Mouse (Mus musculus): ENCODE measurements around the gene Btg4. TPM values are rescaled to one million over a fixed set of nuclear protein-coding genes. Genes with fewer than 3 reads are reported as not detected.
A peak's percentile ranks its signal among the peaks of the same experiment; 100 is the strongest.
"Not testable (repeated sequence)": the region's sequence is repeated elsewhere in the genome, so short reads cannot be mapped to it uniquely, and the experiment has no call there.

The Btg4 gene
- polyA plus RNA-seq, 1 experiment from 2014 or later: not detected

DNA sequence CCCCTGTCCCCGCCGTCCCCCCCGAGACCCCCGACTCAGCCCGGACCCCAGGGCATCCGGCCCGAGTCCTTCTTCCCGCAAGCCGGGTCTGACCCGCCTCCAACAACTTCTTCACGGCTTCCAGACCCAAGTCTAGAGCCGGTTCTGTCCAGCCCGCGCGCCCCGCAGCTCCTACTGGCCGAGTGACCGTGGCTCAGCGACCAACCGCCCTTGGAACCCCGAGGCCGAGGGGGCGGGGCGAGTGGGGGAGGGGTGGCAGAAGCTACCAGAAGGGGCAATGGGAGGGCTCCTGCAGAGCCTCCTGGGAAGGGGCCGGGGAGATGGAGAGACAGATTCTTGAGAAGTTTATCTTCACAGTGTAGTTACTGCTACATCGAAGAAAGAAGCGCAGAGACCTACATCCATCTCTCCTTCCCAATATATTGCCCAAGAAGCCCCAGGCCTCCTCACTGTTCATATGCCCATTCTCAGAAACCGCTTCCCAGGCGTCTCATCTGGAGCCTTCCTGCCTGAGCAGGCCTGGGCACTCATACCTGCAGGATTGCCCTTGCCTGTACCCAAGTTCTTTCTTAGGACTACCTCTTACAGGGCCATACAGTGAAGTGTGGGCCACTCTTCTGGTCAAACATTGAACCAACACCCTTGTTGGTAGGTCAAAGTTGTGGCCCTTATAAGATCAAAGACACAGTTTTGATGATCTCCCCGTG, 43.3 kb downstream of the Btg4 start:
- Histone ChIP-seq H3K27me3 (ENCODE audit: insufficient read depth, low read length) (no peaks in the 10 kb centered on the region), H3K4me2 (ENCODE audit: low read length) (peak overlapping the region; percentile 96), H3K27ac (no peak overlapping the region), H3K36me3 (ENCODE audit: insufficient read depth, low read length) (no peaks in the 10 kb centered on the region), H3K4me1 (replicated peaks; ENCODE audit: insufficient read depth, low read length) (peaks cover 8% of the 10 kb centered on the region; the same call in 1 of the 2 replicates), H3K9me3 (replicated peaks; ENCODE audit: low read length) (no peaks in the 10 kb centered on the region), H3K9ac (ENCODE audit: low read depth, low read length) (peak overlapping the region; percentile 50), H3K4me3 (replicated peaks; ENCODE audit: low read depth, low read length) (peak overlapping the region; percentile 46)
- DNase-seq (ENCODE audit: low spot score): peak; percentile 67
- TF ChIP-seq CTCF (IDR thresholded peaks at IDR 0.05; ENCODE audit: low read depth): no peak
- peak; percentile 82 for ATAC-seq (replicated peaks; ENCODE audit: low FRiP score, low read depth)
- WGBS: 14% methylated on average over 29 of the region's 30 CpGs

DNA sequence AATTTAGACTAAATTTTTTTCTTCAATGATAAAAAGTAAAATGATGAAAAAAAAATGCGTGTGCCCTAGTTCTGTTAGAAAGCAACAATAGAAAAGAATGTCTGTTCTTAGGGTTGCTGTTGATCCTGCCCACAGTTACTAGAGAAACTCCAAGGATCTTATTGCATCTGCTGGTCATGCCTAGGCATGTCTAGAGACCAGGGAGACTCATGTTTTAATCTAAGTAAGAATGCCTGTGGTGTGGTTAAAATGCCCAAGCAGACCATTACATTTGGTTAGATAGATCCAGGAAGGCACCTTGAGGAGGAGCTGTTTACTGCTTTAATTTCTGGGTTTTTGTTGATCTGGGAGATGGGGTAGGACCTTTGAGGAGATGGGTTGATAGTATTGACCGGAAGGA, 45.0 kb downstream of the Btg4 start:
- 70% methylated on average over 2 of the region's 2 CpGs for WGBS

DNA sequence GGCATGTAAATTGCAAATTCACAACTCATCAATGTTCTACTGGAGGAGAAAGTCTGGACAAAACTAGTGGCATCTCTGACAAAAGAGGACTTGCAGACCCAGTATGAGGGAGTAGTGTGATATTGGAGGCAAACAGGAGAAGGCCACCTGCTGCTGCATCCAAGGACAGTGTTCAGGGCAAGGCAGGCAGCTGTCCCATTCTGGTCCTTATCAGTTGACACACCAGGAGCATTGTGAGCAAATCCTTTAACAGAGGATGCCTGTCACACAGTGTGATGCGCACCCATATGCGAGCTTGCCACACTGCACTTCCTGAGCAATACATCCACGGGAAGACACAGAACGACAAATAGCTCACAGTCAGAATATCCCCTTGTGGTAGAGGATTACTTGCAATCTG, 54.1 kb downstream of the Btg4 start:
- no peaks in the 10 kb centered on the region for H3K36me3 ChIP-seq (ENCODE audit: insufficient read depth, low read length)
- 78% methylated on average over 4 of the region's 4 CpGs for WGBS
- H3K9ac ChIP-seq (ENCODE audit: low read depth, low read length): no peak overlapping the region
- ATAC-seq (replicated peaks; ENCODE audit: low FRiP score, low read depth): no peak
- no peak overlapping the region for H3K27ac ChIP-seq
- no peaks in the 10 kb centered on the region for H3K27me3 ChIP-seq (ENCODE audit: insufficient read depth, low read length)
- no peak overlapping the region for H3K4me3 ChIP-seq (replicated peaks; ENCODE audit: low read depth, low read length)
- DNase-seq (ENCODE audit: low spot score): no peak
- no peaks in the 10 kb centered on the region for H3K9me3 ChIP-seq (replicated peaks; ENCODE audit: low read length)
- H3K4me1 ChIP-seq (replicated peaks; ENCODE audit: insufficient read depth, low read length): no peaks in the 10 kb centered on the region
- no peak overlapping the region for H3K4me2 ChIP-seq (ENCODE audit: low read length)
- TF ChIP-seq CTCF (IDR thresholded peaks at IDR 0.05; ENCODE audit: low read depth): no peak

More for the DNA sequence above, 45.0 kb downstream of the Btg4 start:
- no peaks in the 10 kb centered on the region for H3K36me3 ChIP-seq (ENCODE audit: insufficient read depth, low read length)
- DNase-seq (ENCODE audit: low spot score): no peak
- H3K9ac ChIP-seq (ENCODE audit: low read depth, low read length): no peak overlapping the region
- no peak for ATAC-seq (replicated peaks; ENCODE audit: low FRiP score, low read depth)
- H3K27ac ChIP-seq: no peak overlapping the region
- peaks cover 8% of the 10 kb centered on the region; the same call in 1 of the 2 replicates for H3K4me1 ChIP-seq (replicated peaks; ENCODE audit: insufficient read depth, low read length)
- H3K27me3 ChIP-seq (ENCODE audit: insufficient read depth, low read length): no peaks in the 10 kb centered on the region
- H3K4me2 ChIP-seq (ENCODE audit: low read length): no peak overlapping the region
- H3K9me3 ChIP-seq (replicated peaks; ENCODE audit: low read length): no peaks in the 10 kb centered on the region
- no peak for TF ChIP-seq CTCF (IDR thresholded peaks at IDR 0.05; ENCODE audit: low read depth)
- H3K4me3 ChIP-seq (replicated peaks; ENCODE audit: low read depth, low read length): no peak overlapping the region

DNA sequence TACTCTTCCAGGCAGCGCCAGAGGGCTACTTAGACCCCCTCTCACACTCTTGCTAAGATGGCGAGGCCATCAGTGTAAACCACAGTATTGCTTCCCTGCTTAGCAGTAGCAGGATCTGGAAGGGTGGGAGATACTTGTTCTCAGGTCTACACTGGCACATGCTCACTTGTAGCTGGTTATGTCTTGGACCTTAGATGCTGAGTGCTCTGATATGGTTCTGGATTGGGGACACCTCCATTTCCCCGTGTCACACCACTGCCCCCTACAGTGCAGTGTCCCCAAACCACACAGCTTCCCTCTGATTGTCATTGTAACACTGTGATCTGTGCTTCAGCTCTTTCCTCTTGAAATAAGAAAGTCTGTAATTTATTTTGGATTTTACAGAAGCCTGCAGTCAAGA, 76.3 kb downstream of the Btg4 start:
- Histone ChIP-seq H3K9ac (ENCODE audit: low read depth, low read length) (no peak overlapping the region), H3K27me3 (ENCODE audit: insufficient read depth, low read length) (no peaks in the 10 kb centered on the region), H3K4me2 (ENCODE audit: low read length) (no peak overlapping the region), H3K9me3 (replicated peaks; ENCODE audit: low read length) (no peaks in the 10 kb centered on the region), H3K4me3 (replicated peaks; ENCODE audit: low read depth, low read length) (no peak overlapping the region), H3K36me3 (ENCODE audit: insufficient read depth, low read length) (no peaks in the 10 kb centered on the region), H3K27ac (no peak overlapping the region), H3K4me1 (replicated peaks; ENCODE audit: insufficient read depth, low read length) (no peaks in the 10 kb centered on the region)
- no peak for ATAC-seq (replicated peaks; ENCODE audit: low FRiP score, low read depth)
- peak; percentile 44 for DNase-seq (ENCODE audit: low spot score)
- peak; percentile 67 for TF ChIP-seq CTCF (IDR thresholded peaks at IDR 0.05; ENCODE audit: low read depth)
- 65% methylated on average over 3 of the region's 3 CpGs for WGBS

DNA sequence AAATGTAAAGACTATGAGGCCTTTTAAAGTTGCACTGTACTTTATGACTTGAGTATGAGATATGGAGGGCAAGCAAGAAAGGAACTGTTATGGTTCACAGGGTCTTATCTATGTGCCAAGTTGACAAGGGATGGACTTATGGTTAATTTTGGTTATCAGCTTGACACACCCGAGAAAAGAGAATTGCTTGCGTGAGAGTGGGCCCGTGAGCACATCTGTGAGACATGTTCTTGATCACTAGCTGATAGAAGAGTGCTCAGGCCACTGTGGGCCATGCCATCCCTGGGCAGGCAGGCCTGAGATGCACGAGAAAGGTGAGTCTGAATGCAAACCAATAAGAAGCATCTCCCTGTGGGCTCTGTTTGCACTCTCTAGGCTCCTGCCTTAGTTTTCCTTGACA, 76.7 kb downstream of the Btg4 start:
- ATAC-seq (replicated peaks; ENCODE audit: low FRiP score, low read depth) (no peak), DNase-seq (ENCODE audit: low spot score) (no peak)
- no peak for TF ChIP-seq CTCF (IDR thresholded peaks at IDR 0.05; ENCODE audit: low read depth)
- Histone ChIP-seq H3K27me3 (ENCODE audit: insufficient read depth, low read length) (no peaks in the 10 kb centered on the region), H3K27ac (no peak overlapping the region), H3K4me1 (replicated peaks; ENCODE audit: insufficient read depth, low read length) (no peaks in the 10 kb centered on the region), H3K4me3 (replicated peaks; ENCODE audit: low read depth, low read length) (no peak overlapping the region), H3K9ac (ENCODE audit: low read depth, low read length) (no peak overlapping the region), H3K4me2 (ENCODE audit: low read length) (no peak overlapping the region), H3K36me3 (ENCODE audit: insufficient read depth, low read length) (no peaks in the 10 kb centered on the region), H3K9me3 (replicated peaks; ENCODE audit: low read length) (no peaks in the 10 kb centered on the region)
- 81% methylated on average over 4 of the region's 4 CpGs for WGBS

DNA sequence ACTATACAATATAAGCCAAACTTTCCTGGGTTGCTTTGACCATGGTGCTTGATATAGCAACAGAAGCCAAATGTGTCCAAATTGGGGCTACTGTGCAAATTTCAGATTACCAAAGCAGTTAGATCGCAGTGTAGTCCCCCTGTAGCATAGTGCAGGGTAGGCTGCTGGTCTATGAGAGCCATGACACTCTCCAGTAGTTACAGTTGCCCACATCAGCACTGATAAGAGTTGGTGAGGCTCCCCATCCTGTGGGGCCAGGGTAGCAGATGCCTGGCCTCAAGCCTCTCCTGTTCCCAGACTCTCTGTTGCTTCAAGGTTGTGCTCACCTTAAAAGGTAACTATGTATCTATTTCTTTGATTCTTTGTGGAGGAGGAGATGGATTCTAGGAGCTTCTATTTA, 77.1 kb downstream of the Btg4 start:
- no peak overlapping the region for H3K27ac ChIP-seq
- ATAC-seq (replicated peaks; ENCODE audit: low FRiP score, low read depth) (no peak), DNase-seq (ENCODE audit: low spot score) (no peak)
- no peaks in the 10 kb centered on the region for H3K36me3 ChIP-seq (ENCODE audit: insufficient read depth, low read length)
- WGBS: 68% methylated on average over 1 of the region's 1 CpGs
- H3K4me2 ChIP-seq (ENCODE audit: low read length): no peak overlapping the region
- H3K9me3 ChIP-seq (replicated peaks; ENCODE audit: low read length): no peaks in the 10 kb centered on the region
- H3K4me3 ChIP-seq (replicated peaks; ENCODE audit: low read depth, low read length): no peak overlapping the region
- no peaks in the 10 kb centered on the region for H3K4me1 ChIP-seq (replicated peaks; ENCODE audit: insufficient read depth, low read length)
- H3K9ac ChIP-seq (ENCODE audit: low read depth, low read length): no peak overlapping the region
- no peaks in the 10 kb centered on the region for H3K27me3 ChIP-seq (ENCODE audit: insufficient read depth, low read length)
- no peak for TF ChIP-seq CTCF (IDR thresholded peaks at IDR 0.05; ENCODE audit: low read depth)

DNA sequence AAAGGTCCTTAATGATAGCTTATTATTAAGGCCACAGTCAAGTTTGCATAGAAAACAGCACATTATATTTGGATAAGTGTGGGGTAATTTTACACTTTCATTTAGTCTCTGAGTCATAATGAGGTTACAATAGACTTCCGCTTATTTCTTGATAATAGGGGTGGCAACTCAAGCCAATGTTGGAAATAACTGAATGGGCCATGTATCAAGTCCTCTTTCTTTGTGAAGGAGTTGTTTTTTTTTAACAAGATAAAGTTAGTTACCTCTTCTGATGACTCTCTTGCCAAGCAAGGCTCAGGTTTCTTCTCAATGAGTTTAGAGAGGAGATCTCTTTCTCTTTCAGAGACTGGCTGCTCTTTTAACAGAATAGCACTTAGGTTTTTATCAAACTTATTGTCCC, 77.6 kb downstream of the Btg4 start:
- H3K9ac ChIP-seq (ENCODE audit: low read depth, low read length): no peak overlapping the region
- H3K4me1 ChIP-seq (replicated peaks; ENCODE audit: insufficient read depth, low read length): no peaks in the 10 kb centered on the region
- TF ChIP-seq CTCF (IDR thresholded peaks at IDR 0.05; ENCODE audit: low read depth): no peak
- H3K27ac ChIP-seq: no peak overlapping the region
- no peak overlapping the region for H3K4me2 ChIP-seq (ENCODE audit: low read length)
- ATAC-seq (replicated peaks; ENCODE audit: low FRiP score, low read depth) (no peak), DNase-seq (ENCODE audit: low spot score) (no peak)
- no peaks in the 10 kb centered on the region for H3K9me3 ChIP-seq (replicated peaks; ENCODE audit: low read length)
- WGBS: 95% methylated on average over 1 of the region's 1 CpGs
- no peaks in the 10 kb centered on the region for H3K27me3 ChIP-seq (ENCODE audit: insufficient read depth, low read length)
- H3K36me3 ChIP-seq (ENCODE audit: insufficient read depth, low read length): no peaks in the 10 kb centered on the region
- H3K4me3 ChIP-seq (replicated peaks; ENCODE audit: low read depth, low read length): no peak overlapping the region

DNA sequence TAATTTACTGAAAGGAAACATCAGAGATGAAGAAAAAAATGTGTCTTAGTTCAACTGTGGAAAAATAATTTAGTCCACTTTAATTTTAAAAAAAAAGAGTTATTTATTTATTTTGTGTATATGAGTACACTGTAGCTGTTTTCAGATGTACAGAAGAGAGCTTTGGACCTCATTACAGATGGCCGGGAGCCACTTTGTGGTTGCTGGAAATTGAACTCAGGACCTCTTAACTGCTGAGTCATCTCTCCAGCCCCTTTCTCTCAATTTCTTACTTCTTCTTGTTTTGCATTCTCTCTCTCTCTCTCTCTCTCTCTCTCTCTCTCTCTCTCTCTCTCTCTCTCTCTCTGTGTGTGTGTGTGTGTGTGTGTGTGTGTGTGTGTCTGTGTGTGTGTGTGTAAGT, 78.7 kb downstream of the Btg4 start:
- not testable (repeated sequence) for H3K4me2 ChIP-seq (ENCODE audit: low read length); H3K4me3 ChIP-seq (replicated peaks; ENCODE audit: low read depth, low read length); H3K36me3 ChIP-seq (ENCODE audit: insufficient read depth, low read length); ATAC-seq (replicated peaks; ENCODE audit: low FRiP score, low read depth); H3K4me1 ChIP-seq (replicated peaks; ENCODE audit: insufficient read depth, low read length); H3K9ac ChIP-seq (ENCODE audit: low read depth, low read length); H3K27ac ChIP-seq; H3K27me3 ChIP-seq (ENCODE audit: insufficient read depth, low read length); H3K9me3 ChIP-seq (replicated peaks; ENCODE audit: low read length); DNase-seq (ENCODE audit: low spot score)
- WGBS: 84% methylated on average over 1 of the region's 1 CpGs
